Mouse (Mus musculus) heart, postnatal 0 days (tissue): ENCODE results near the gene Pparg. TPM values are rescaled to one million over a fixed set of nuclear protein-coding genes. Genes with fewer than 3 reads are reported as not detected.

Experiments used
- ATAC-seq: fragments of 200-750 bp; cut with Nextera tagmentation; 2 replicates; pipeline ENCODE4 v1.8.0; 2017; ENCODE audit warnings: low read depth, moderate number of reproducible peaks, moderate library complexity; ENCODE audit not compliant: insufficient read depth
- DNase-seq: peaks from one replicate; pipeline ENCODE4 v3.0.0-alpha.2; 2016; ENCODE audit warnings: low spot score
- H3K27ac ChIP-seq: fragments of 300-500 bp; sonication (generic); 2 replicates; pipeline ENCODE4 v1.5.1; 2014; ENCODE audit warnings: low read depth, mild to moderate bottlenecking
- H3K27me3 ChIP-seq: fragments of 300-500 bp; sonication (generic); 2 replicates; pipeline ENCODE4 v1.6.1; 2014; ENCODE audit warnings: low read length, mixed read lengths; ENCODE audit not compliant: control insufficient read depth, insufficient read depth
- H3K36me3 ChIP-seq: fragments of 300-500 bp; sonication (generic); replicated peaks from 2 replicates; pipeline ENCODE4 v1.6.1; 2014; ENCODE audit warnings: low read length, mixed read lengths; ENCODE audit not compliant: control insufficient read depth, insufficient read depth
- H3K4me1 ChIP-seq: fragments of 300-500 bp; sonication (generic); 2 replicates; pipeline ENCODE4 v1.6.1; 2014; ENCODE audit warnings: antibody characterized with exemption; ENCODE audit not compliant: control insufficient read depth, insufficient read depth
- H3K4me2 ChIP-seq: fragments of 300-500 bp; sonication (generic); 2 replicates; pipeline ENCODE4 v1.6.1; 2014; ENCODE audit warnings: low read depth, mild to moderate bottlenecking, low read length, moderate library complexity
- H3K4me3 ChIP-seq: fragments of 300-500 bp; sonication (generic); 2 replicates; pipeline ENCODE4 v1.5.1; 2014; ENCODE audit warnings: low read depth, low read length
- H3K9ac ChIP-seq: fragments of 300-500 bp; sonication (generic); replicated peaks from 2 replicates; pipeline ENCODE4 v1.6.1; 2014; ENCODE audit warnings: low read depth, low read length, mixed read lengths
- H3K9me3 ChIP-seq: fragments of 300-500 bp; sonication (generic); replicated peaks from 2 replicates; pipeline ENCODE4 v1.6.1; 2016; ENCODE audit warnings: low read length; ENCODE audit not compliant: control insufficient read depth
- CTCF ChIP-seq: IDR thresholded peaks from 2 replicates; pipeline ENCODE4 v1.5.1; 2016; ENCODE audit warnings: antibody characterized with exemption, control low read depth, low read depth
- EP300 ChIP-seq: IDR thresholded peaks from 2 replicates; pipeline ENCODE4 v1.6.1; 2016; ENCODE audit warnings: antibody characterized with exemption, low read depth
- WGBS: fragments of 180-500 bp; shearing (Covaris S2); extraction: QIAGEN DNeasy Blood & Tissue Kit; methylation state at CpG from one replicate; pipeline ENCODE4 v1.1.7; 2014; 5-methylcytosine and 5-hydroxymethylcytosine counted together
- polyA plus RNA-seq: library from polyadenylated mRNA; unstranded; fragments of >200 nt; fragmentation: Nextera tagmentation; extraction: Ambion mirVana; gene quantifications from 2 replicates; pipeline ENCODE4 v1.2.1, GENCODE M21; 2015
- total RNA-seq: library from RNA; depleted of rRNA; stranded (reverse); fragments of >200 nt; gene quantifications from 2 replicates; pipeline ENCODE4 v1.2.3, GENCODE M21; 2014; ENCODE audit warnings: low replicate concordance

Gene Pparg
- total and polyA plus RNA-seq, 2 experiments from 2014 or later, result 5.8 to 8.0 TPM

DNA sequence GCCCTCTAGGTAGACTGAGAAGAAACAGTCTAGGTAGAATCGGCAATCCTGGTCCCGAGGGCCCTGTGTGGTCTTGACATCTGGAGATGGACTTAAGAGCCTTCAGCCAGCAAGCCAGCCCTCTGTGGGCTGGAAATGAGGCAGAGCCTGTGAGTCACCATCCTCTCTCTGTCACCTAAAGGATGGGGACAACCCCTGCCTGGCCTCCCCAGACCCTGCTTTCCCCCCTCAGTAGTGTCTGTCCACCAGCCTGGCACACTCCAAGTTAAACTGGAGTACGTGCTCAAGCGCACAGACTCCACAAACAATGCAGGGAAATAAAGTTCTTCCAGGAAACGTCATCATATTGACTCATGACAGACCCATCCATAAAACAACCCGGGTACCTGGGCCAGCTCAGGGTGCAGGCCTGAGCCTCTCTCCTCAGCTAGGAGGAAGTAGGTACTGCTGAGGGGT lies 162.0 kb downstream of the Pparg start:
- no peaks in the 10 kb centered on the region for H3K27me3 ChIP-seq
- no peak for DNase-seq
- H3K9ac ChIP-seq, result no peak overlapping the region
- ATAC-seq, result no peak
- no peak overlapping the region for H3K4me3 ChIP-seq
- no peaks in the 10 kb centered on the region for H3K9me3 ChIP-seq
- 57% methylated on average over 6 of the region's 6 CpGs for WGBS
- no peak overlapping the region for H3K4me2 ChIP-seq
- TF ChIP-seq EP300 (no peak), CTCF (no peak)
- H3K36me3 ChIP-seq, result no peaks in the 10 kb centered on the region
- H3K4me1 ChIP-seq, result no peaks in the 10 kb centered on the region; the same call in 1 of the 2 replicates
- peak overlapping the region; percentile 3 for H3K27ac ChIP-seq

DNA sequence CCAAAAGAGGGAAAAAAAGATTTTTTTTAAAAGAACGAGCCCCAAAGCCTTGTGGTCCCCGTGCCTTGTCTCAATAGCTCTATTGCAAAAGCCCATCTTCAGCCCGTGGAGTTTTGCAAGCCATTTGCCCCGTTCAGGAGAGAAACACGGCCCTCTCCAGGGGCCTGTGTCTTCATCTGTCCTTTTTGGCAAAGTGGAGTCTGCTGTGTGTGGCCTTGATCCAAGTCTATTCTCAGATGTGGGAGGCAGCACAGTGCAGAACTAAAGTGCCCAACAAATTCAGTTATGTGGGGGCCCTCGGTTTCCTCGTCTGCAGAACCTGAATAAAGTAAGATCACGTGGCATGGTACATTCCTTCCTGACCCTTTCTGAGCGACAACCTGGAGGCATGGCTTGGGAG lies 162.4 kb downstream of the Pparg start:
- DNase-seq (peak; percentile 28), ATAC-seq (no peak)
- no peak for TF ChIP-seq CTCF
- TF ChIP-seq EP300, result no peak
- Histone ChIP-seq H3K27me3 (no peaks in the 10 kb centered on the region), H3K4me3 (no peak overlapping the region), H3K4me1 (no peaks in the 10 kb centered on the region; the same call in 1 of the 2 replicates), H3K27ac (peak overlapping the region; percentile 3), H3K4me2 (no peak overlapping the region), H3K36me3 (no peaks in the 10 kb centered on the region), H3K9me3 (no peaks in the 10 kb centered on the region), H3K9ac (no peak overlapping the region)
- WGBS, result 31% methylated on average over 9 of the region's 9 CpGs

DNA sequence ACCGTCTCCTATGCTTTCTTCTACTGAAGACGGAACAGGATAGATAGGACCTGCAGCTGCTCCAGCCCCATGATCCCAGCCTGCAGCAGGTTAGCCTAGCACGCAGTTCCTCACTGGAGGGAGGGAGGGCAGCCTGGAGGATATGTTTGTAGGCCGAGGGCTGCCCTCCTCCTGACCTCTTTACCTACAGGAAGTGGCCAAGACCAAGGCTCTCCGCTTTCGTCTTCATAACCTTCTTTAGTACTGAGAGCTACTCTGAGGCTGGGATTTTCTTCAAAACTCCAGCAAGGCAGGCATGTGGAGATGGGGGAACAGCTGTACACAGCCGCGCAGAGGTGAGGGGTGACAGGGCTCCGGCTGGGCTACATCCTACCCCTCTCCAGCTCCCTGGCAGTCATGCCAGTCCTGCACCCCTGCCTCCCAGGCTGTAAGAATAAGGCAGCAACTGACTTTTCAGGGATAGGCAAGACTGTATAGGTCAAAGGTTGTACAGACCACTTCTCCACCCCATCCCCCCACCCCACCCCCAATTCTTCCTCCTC lies 163.8 kb downstream of the Pparg start:
- Histone ChIP-seq H3K4me1 (no peaks in the 10 kb centered on the region; the same call in 1 of the 2 replicates), H3K4me2 (no peak overlapping the region), H3K9ac (no peak overlapping the region), H3K36me3 (no peaks in the 10 kb centered on the region), H3K9me3 (no peaks in the 10 kb centered on the region), H3K4me3 (no peak overlapping the region), H3K27me3 (no peaks in the 10 kb centered on the region), H3K27ac (no peak overlapping the region)
- no peak for DNase-seq
- ATAC-seq, result no peak
- TF ChIP-seq EP300 (no peak), CTCF (no peak)
- 74% methylated on average over 9 of the region's 9 CpGs for WGBS

DNA sequence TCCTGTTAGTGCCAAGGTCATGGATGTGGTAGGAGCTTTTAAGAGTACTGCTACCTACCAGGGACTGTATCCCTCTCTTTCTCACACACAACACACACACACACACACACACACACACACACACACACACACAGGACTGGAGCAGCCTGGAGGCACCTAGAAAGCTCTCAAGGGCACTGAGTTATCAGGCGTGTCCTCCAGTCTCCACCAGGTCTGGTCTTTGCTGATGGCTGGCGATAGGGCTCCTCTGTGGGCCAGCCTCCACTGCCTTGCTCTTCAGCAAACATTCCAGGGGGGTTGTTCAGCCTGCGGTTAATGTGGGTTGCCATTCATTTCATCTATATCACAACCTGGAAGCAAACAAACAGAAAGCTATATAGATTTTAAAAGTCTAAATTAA lies 166.7 kb downstream of the Pparg start:
- Histone ChIP-seq H3K9me3 (no peaks in the 10 kb centered on the region), H3K36me3 (no peaks in the 10 kb centered on the region), H3K4me1 (no peaks in the 10 kb centered on the region; the same call in 1 of the 2 replicates), H3K4me2 (no peak overlapping the region), H3K27me3 (no peaks in the 10 kb centered on the region), H3K27ac (no peak overlapping the region), H3K4me3 (no peak overlapping the region), H3K9ac (no peak overlapping the region)
- no peak for TF ChIP-seq EP300
- ATAC-seq (no peak), DNase-seq (no peak)
- 83% methylated on average over 3 of the region's 3 CpGs for WGBS

GRCm38 (mm10) chr6:115528372-115528771 lies 167.6 kb downstream of the Pparg start:
- no peak overlapping the region for H3K4me2 ChIP-seq
- DNase-seq (no peak), ATAC-seq (no peak)
- no peaks in the 10 kb centered on the region for H3K27me3 ChIP-seq
- 83% methylated on average over 4 of the region's 4 CpGs for WGBS
- H3K4me3 ChIP-seq, result no peak overlapping the region
- no peak for TF ChIP-seq EP300
- TF ChIP-seq CTCF, result no peak
- H3K4me1 ChIP-seq, result no peaks in the 10 kb centered on the region; the same call in 1 of the 2 replicates
- no peaks in the 10 kb centered on the region for H3K36me3 ChIP-seq
- H3K9me3 ChIP-seq, result no peaks in the 10 kb centered on the region
- H3K27ac ChIP-seq, result no peak overlapping the region
- no peak overlapping the region for H3K9ac ChIP-seq

GRCm38 (mm10) chr6:115534617-115535016 lies 173.9 kb downstream of the Pparg start:
- Histone ChIP-seq H3K4me2 (no peak overlapping the region), H3K4me1 (0 out of 2 replicates have a peak, but pooled peaks cover 4% of the 10 kb centered on the region), H3K27me3 (no peaks in the 10 kb centered on the region), H3K36me3 (no peaks in the 10 kb centered on the region), H3K9me3 (no peaks in the 10 kb centered on the region), H3K4me3 (no peak overlapping the region), H3K27ac (no peak overlapping the region), H3K9ac (no peak overlapping the region)
- DNase-seq (peak; percentile 28), ATAC-seq (no peak)
- 37% methylated on average over 7 of the region's 7 CpGs for whole genome bisulfite sequencing
- TF ChIP-seq EP300 (no peak), CTCF (no peak)
